Mouse (Mus musculus): ENCODE measurements around the gene Tmem223.

Gene Tmem223

DNA sequence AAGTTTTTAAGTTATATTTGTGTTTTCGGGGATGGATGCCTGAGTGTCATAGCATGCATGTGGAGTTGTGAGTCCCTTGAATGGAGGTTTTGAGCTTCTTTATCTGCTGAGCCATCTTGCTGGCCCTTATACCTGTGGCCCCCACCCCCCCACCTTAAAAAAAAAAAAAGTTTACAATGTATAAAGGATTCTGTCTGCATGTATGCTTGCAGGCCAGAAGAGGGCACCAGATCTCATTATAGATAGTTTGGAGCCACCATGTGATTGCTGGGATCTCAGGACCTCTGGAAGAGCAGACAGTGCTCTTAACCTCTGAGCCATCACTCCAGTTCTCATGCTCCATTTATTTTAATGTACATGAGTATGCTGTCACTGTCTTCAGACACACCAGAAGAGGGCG is 23.4 kb upstream of the Tmem223 start:
- no peak for DNase-seq

DNA sequence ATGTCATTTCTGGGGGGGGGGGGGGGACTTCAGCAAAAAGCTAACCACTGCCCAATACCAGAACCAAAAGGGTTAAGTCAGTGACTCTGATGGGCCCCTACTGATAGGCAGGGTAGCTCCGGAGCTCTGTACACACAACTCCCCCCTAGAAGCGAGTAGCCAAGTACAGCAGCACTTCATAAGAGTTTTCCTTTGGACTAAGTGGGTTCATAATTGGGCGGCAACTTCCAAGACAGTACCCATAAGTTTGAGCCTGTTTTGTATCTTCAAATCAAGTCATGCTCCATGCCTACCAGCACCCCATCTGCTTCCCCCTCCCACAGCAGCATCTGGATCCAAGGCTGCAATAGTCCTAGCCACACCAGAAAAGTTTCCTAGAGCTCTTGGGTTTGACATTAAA is 15.1 kb upstream of the Tmem223 start:
- no peak for DNase-seq

- DNase-seq: peak; percentile 92
These were observed 14.0 kb upstream of the Tmem223 start, which contains the start of gene Nxf1 for GRCm38 (mm10) chr19:8756635-8757387. TSS of gene Nxf1 (plus strand) at chr19:8757073.

DNA sequence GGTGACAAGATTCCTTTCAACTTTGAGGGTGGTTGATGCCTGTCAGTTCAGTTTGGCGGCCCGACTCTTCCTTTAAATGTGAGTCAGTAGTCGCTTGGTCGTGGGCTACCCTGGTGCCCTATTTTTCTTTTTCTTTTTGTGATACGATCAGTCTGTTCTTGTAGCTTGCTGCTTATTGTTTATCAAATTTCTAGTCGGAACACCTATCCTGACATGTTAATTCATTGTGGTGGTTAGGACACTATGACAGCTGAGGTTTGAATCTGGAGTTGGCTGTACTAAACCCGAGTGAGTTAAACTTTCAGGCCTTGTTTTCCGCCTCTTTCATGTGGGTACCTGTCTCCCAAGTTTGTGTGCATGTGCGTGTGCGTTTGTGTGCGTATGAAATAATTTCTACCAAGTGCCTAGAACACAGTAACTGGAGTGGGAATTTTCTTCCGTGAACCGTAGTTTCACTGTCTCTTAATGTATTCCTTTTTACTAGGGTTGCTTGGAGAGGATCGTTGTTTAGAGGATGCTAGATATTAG is 13.3 kb upstream of the Tmem223 start:
- DNase-seq: no peak

GRCm38 (mm10) chr19:8758899-8759298 is 11.9 kb upstream of the Tmem223 start:
- DNase-seq: no peak

DNA sequence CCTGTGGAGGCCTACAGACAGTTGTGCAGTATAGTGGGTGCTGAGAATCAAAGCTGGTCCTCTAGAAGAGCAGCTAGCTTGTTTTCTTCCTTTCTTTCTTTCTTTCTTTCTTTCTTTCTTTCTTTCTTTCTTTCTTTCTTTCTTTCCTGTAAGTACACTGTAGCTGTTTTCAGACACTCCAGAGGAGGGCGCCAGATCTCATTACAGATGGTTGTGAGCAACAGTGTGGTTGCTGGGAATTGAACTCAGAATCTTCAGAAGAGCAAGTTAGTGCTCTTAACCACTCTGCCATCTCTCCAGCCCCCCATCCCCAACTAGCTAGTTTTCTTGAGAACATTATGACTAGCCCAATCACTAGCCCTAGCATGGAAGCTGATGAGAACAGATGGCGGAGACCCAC is 10.0 kb upstream of the Tmem223 start:
- DNase-seq: no peak

DNA sequence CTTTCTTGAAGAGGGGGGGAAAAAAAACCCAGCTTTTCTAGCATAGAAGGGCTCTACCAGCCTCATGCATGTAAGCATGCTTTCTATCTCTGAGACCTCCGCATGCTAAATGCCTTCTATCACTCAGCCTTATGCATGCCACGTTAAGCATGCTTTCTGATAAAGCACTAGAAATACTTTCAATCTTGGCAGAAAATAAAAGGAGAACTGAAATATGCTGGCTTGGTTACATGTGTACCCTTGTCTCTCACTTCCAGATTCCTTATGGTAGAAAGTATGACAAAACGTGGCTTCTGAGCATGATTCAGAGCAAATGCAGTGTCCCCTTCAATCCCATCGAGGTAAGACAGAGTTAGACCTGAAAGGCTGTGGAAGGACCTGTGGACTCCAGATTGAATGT is 7.5 kb upstream of the Tmem223 start:
- no peak for DNase-seq

DNA sequence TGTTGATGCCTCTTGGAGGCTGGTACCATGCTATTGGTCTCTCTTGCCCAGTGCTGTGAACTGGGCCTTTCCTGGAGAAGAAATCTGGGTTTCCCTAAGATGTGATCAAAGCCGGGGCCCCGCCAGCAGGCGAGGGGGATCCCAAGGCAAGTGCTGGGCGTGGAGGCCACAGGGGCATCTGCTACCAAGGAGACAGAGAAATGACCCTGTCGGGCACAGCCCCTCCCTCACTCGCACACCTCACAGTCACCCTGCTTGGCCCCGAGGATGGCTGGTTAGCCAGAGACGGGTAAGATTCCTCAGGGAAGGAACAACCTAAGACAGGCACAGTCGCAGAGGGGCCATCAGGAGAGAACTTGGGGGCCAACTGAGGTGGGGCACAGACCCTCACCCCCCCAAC is 5.2 kb upstream of the Tmem223 start:
- DNase-seq: no peak

GRCm38 (mm10) chr19:8772996-8773395 is 2.2 kb downstream of the Tmem223 start:
- no peak for DNase-seq

- DNase-seq: no peak
These were observed 2.6 kb downstream of the Tmem223 start for GRCm38 (mm10) chr19:8773409-8773808.

- peak; percentile 96 for DNase-seq
These were observed 3.5 kb downstream of the Tmem223 start, which contains the start of gene Tmem179b for GRCm38 (mm10) chr19:8774086-8774835. TSS of gene Tmem179b (minus strand) at chr19:8774467.

DNA sequence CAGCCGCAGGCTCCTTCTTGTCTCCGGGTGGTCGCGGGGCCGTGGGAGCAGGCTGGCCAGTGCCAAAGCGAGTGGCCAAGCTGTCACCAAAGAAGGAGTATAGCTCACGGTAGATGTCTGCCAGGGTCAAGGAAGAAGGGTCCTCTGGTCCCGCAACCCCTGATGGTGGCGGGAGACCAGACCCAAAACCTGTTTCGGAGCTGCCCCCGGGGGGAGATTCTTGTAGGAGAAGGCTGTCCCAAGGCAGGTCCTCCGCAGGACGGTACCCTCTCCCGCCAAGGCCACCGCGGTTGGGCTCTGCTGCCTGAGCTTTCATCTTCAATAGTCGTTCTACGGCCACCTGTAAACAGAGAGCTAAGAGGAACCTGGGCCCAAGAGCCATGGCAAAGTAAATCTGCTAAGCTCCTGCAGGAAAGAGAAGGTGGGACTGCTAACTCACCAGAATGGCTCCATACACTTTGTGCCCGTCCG is 4.2 kb downstream of the Tmem223 start:
- no peak for DNase-seq

DNA sequence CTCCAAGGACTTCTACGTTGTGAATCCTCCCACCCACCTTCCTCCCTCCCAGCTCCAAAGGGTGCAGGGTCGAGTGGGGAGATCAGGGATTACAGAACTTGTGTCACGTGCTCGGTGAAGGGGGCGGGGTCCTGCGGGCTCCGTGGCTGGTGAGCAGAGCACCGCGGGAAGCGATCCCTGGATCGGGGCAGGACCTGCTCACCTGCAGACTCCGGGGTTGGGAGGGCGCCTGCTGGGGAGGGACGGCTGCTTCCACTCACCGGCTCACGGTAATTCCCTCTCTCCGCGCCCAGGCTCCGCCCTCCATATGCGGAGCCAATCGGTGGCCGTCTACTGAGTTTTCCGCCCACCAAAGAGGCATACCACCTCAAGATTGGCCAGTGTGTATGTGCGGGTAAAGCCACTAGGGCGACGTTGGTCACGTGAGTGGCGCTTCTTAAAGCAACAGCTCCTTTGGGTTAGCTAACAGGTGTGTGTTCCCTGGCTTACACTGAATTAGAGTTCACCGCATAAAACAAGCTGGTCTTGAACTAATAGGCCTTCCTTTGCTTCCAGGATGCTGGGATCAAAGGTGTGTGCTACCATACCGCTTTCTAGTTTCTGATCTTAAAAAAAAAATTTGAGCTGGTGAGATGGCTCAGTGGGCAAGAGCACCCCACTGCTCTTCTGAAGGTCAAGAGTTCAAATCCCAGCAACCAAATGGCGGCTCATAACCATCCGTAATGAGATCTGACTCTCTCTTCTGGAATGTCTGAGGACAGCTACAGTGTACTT is 15.4 kb downstream of the Tmem223 start, which contains the start of gene Taf6l:
Gene Taf6l (minus strand): TSS at position 410 of the 774 bp plus-strand sequence.
- DNase-seq: peak; percentile 96

DNA sequence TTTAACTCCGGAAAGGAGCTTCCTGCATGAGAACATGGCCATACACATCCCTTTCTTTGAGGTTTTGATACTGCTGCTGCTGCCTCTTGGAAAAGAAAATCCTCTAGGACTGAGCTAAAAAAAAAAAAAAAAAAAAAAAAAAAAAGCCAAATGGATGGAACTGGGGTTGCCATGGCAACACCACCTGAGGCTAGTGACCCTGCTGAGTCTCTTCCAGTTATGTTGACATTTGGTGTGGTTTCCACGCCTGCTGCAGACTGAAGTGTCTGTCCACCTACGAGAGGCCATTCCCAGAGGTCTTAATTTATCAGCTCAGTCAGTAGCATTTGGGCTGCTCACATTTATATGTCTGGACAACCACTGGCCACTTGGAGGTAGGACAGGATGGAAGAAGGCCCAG is 17.7 kb downstream of the Tmem223 start:
- no peak for DNase-seq

DNA sequence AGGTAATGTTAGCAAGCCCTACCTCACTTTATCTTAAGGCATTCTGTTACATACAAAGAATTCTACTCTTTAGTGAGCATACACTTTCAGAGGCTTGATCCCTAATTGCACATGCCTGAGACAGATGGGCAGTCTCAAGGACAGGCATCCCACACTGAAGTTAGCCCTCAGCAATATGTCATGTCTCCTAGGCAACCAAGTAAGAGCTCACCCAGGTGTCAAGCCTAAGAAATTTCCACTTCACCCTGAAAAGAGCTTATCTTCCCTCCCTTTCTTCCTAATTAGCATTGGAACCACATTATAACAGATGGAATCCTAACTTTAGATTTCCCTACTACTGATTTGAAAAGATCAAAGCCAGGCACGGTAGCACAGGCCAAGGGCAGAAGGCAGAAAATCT is 18.4 kb downstream of the Tmem223 start:
- DNase-seq: peak; percentile 57

DNA sequence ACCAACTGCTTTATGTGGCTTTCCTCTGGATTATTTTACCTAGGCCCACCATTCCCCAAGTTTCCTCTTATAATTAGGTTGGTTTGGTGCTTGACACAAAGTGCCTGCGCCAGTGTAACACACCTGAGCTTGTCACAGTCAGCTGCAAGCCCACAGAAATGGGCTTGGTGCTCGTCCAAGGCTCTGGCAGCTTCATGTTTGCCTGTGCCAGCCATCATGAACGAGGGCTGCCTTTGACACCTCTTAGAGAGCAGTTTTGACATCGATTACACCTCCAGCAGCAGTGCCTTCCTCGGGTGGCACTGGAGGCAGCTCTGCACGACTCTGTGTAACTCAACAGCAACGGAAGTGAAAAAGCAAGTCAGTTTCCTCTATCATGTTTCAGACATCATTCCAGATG is 19.4 kb downstream of the Tmem223 start:
- DNase-seq: no peak

DNA sequence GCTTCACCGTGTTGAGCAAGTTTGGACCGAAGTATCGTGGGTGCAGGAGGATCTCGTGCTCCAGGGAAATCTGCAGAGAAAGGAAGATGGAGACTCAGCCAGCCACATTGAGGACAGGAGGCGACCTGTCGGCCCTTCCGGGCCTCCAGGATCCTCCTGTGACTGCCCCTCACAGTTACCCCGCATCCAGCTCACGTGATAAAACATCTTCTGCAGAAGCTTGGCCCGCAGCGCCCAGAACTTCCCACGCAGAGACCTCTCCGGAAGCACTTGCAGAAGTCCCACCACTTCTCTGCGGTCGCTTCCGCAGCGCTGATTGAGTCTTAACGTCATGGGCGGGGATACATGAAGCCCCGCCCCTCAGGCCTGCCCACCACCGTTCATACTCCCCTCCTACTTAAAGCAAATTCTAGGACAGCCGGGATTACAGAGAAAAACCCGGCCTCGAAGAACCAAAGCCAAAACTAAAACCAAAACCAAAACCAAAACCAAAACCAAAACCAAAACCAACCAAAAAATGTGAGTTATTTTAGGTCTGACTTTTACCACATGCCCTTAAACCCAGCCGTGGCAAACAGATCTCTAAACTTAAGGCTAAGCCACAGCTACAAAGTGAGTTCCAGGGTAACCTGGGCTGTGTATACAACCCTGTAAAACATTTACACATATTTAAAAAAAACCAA is 27.6 kb downstream of the Tmem223 start, which contains the start of gene Polr2g:
Gene Polr2g (minus strand): TSS at position 314 of the 683 bp plus-strand sequence.
- DNase-seq: peak; percentile 97

DNA sequence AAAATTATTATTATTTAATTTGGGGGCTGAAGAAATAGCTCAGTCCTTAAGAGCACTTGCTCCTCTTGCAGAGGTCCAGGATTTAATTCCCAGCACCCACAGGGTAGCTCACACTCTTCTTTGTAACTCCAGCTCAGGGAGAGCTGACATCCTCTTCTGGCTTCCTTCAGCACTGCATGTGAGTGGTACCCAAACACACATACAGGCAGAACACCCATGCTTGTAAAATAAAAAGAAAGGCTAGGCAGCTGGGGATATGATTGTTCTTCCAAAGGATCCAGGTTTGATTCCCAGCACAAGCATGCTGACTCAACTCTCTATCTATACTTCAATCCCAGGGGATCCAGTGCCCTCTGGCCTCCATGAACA is 28.1 kb downstream of the Tmem223 start:
- no peak for DNase-seq

DNA sequence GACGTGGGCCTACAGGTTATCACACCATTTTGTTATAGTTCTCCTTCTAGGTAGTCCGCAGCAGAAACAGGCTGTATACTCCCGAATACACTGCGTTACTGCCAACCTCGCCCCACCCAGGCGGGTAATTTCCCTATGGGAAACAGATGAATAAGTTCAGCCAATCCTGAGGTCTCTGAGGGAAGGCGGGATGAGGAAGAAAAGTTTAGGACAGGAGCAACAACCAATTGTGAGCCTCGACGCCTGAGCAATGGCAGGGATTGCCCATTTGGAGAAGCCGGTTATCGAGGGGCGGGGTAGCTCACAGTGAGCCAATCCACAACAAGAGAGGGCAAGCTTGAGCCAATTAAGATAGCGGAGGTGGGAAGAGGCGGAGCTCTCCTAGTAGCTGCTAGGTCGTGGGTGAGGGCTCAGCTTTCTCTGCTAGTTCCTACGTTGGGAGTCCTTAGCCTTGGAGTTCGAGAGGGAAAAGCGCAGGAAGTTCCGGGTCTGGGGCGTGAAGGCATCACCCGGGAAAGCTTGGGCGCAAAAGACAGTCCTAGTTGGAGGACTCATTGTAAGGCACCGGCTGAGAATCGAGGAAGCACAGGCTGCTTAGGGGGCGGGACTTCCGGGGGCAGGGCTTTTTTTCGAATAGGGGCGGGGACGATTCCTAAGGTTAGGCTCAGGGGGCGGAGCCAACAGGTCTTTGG is 31.5 kb downstream of the Tmem223 start, which contains the start of gene Zbtb3:
Gene Zbtb3 (plus strand): TSS at position 426 of the 692 bp plus-strand sequence.
- DNase-seq: peak; percentile 99

DNA sequence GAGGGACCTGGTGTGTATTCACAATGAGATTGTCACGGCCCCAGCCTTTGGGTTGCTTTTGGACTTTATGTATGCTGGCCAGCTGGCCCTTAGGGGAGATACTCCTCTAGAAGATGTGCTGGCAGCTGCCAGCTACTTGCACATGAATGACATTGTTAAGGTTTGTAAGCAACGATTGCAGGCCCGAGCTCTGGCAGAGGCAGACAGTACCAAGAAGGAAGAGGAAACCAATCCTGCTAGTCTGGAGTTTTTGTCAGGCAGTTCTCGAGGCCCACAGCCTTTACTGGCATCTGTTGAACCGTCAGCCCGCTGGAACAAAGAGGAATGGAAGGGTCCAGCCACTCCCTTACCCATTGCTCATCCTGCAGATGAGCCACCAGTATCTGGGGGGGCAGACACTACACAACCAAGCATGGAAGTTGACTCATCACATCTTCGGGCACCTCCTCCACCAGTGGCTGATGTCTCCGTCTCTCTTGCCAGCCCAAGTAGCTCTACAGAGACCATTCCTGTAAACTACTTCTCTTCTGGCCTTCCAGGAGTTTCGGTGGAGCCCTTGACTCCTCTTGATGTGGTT is 32.5 kb downstream of the Tmem223 start:
- DNase-seq: no peak

All from layer of hippocampus, adult 9-11 months (tissue).